Mouse (Mus musculus) C2C12 (cell line): ENCODE results near the gene Reg3d.

ENCODE experiments used
- CEBPB ChIP-seq: IDR thresholded peaks from one replicate; pipeline ENCODE4 v1.6.1; 2011; ENCODE audit warnings: low read depth, mild to moderate bottlenecking, control low read depth, moderate library complexity
- CTCF ChIP-seq: IDR thresholded peaks from one replicate; pipeline ENCODE4 v1.5.1; 2011; ENCODE audit not compliant: control insufficient read depth, insufficient read depth, insufficient read length
- FOSL1 ChIP-seq: IDR thresholded peaks from one replicate; pipeline ENCODE4 v1.8.0; 2011; ENCODE audit warnings: mild to moderate bottlenecking, low read length; ENCODE audit not compliant: poor library complexity, insufficient read depth, severe bottlenecking
- MAX ChIP-seq: IDR thresholded peaks from one replicate; pipeline ENCODE4 v1.6.1; 2011; ENCODE audit warnings: mild to moderate bottlenecking, control low read depth
- MYOD1 ChIP-seq: IDR thresholded peaks from one replicate; pipeline ENCODE4 v1.6.1; 2011; ENCODE audit warnings: low read depth; ENCODE audit not compliant: control insufficient read depth, insufficient read length
- MYOG ChIP-seq: IDR thresholded peaks from one replicate; pipeline ENCODE4 v1.6.1; 2011; ENCODE audit not compliant: control insufficient read depth, insufficient read length; ENCODE audit errors: extremely low read depth
- USF1 ChIP-seq: IDR thresholded peaks from one replicate; pipeline ENCODE4 v1.6.1; 2011; ENCODE audit warnings: low read depth, mild to moderate bottlenecking, control low read depth, moderate library complexity

- TF ChIP-seq CTCF: no peak
- TF ChIP-seq CEBPB: no peak
- TF ChIP-seq MAX: no peak
- no peak for TF ChIP-seq MYOG
- no peak for TF ChIP-seq FOSL1
- no peak for TF ChIP-seq USF1
- no peak for TF ChIP-seq MYOD1
Observed at GRCm38 (mm10) chr6:78385609-78386008, 6.9 kb upstream of the Reg3d start.
